Mouse (Mus musculus): Measurements from ENCODE around the gene Mtmr3.
"Not testable (repeated sequence)": the region's sequence is repeated elsewhere in the genome, so short reads cannot be mapped to it uniquely, and the experiment has no call there.

Mtmr3 gene

DNA sequence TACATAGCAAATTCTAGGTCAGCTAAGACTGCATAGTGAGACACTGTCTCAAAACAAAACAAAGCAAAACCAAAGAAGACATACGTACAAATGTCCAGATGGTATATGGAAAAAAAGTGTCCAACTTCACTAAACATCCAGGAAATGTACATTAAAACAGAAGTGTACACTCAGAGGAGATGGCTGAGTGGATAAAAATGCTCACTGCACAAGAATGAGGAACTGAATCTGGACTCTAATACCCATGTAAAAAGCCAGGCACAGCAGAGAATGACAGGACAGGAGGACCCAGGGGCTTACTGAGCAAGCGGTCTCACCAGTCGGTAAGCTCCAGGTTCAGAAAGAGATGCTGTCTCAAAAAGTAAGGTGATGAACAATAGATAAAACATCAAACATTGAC is 5.3 kb upstream of the Mtmr3 start:
- DNase-seq, result no peak

DNA sequence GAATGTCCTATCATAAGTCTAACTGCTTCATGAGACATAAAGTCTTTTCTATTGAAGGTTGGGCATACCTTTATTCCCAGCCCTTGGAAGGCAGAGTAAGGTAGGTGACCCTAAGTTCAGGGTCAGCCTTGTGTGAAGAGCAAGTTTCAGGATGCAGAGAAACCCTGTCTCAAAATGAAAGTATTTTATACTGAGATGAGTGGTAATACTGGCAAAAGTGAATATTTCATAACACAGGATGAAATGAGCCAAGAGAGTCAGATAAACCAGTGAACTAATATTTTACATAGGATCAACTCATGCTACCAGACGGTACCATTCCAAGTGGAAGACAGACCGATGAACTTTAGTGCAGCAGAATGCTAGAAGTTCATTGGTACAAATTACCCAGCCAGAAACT is 3.7 kb upstream of the Mtmr3 start:
- no peak for DNase-seq

DNA sequence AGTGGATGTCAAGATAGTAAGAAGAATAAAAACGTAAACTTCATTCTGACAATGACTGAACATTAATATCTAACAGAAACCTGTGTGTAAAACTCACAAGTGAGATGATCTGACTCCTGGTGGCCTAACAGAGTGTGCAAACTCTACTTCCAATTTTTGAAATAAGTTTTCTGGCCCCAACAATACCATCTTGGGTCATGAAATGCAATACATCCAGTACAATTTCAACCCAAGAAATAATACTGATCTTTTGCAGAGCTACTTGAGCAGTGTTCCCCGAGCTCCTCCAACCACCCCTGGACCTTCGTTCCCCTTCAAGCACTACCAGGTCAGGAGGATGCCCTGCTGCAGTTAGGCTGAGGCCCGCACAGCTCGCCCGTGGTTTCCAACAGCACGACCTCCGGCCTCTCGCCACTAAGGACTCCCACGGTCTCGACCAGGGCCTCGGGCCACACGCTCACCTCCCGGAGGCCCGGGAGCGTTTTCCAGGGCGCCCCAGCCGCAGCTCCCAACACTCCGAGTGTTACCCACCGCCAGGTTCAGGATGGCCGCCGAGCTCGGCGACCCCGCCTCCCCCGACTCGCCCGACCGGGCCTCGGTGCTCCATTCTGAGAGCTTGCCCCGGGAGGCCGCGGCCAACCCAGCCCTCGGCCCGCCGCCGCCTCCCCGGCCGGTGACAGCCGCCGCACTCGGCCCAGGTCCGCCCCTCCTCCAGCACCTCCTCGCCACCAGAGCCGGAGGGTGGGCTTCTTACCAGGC is 635 bp downstream of the Mtmr3 start:
- no peak for DNase-seq

DNA sequence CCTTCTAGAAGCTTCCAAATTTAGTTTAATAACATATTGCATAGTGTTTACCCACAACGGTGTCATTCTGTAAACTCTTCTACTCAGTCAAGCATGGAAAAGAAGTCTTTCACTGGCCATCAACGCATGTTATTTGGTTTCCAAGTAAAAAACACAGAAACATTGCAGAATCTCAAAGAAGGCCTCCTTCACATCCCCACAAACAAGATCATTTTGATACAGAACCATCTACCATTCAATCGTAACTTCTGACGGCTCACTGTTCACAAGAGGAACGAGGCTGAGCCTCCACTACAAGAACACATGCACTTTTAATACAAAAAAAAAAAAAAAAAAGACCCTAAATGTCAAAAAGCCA is 1.2 kb downstream of the Mtmr3 start:
- no peak for DNase-seq

DNA sequence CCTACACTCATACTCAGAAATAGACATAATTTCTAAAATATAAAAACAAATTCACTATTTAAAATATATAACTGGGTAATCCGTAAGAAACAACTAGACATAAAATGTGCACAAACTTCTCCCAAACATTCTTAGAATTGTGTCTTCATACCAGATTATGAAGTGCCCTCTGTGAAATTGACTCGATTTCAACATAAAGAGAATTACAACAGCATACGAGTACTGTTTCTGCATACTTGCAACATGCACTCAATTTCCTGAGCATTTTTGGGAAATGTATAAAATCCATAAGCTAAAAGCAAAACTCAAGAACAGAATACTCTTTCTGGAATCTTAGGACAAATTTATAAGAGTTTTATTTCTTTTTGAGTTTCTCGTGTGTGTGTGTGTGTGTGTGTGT is 2.9 kb downstream of the Mtmr3 start:
- no peak for DNase-seq

DNA sequence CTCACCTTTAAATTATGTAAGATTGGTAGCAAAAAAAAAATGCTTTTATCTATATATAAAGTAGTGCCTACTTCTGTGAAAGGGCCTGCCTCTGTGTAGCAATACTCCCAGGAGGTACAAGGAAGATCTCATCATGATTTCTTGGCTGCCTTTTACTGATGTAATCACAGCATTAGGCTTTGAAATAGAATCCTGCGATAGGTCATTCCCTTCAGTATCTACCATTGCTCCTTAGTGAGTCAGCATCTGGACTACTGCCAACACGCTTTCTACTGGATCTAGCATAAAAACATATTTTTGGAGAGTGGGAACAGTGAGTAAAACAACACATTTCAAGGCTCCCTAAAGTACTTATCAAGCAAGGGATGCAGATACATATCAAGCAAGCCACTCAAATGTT is 16.0 kb downstream of the Mtmr3 start:
- DNase-seq, result no peak

DNA sequence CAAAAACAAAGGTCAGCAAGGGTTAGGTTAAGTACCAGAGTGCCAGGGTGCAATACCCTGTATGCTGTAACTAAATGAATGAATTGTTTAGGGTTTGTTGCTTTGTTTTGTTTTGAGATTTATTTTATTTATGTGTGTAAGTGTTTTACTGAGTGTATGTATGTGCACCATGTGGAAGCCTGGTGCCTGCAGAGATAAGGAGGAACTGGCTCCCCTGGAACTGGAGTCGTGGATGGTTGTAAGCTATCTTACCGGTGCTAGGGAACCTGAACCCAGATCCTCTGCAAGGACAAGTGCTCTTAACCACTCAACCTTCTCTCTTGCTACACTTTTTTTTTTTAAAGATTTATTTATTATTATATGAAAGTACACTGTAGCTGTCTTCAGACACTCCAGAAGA is 17.6 kb downstream of the Mtmr3 start:
- no peak for DNase-seq

DNA sequence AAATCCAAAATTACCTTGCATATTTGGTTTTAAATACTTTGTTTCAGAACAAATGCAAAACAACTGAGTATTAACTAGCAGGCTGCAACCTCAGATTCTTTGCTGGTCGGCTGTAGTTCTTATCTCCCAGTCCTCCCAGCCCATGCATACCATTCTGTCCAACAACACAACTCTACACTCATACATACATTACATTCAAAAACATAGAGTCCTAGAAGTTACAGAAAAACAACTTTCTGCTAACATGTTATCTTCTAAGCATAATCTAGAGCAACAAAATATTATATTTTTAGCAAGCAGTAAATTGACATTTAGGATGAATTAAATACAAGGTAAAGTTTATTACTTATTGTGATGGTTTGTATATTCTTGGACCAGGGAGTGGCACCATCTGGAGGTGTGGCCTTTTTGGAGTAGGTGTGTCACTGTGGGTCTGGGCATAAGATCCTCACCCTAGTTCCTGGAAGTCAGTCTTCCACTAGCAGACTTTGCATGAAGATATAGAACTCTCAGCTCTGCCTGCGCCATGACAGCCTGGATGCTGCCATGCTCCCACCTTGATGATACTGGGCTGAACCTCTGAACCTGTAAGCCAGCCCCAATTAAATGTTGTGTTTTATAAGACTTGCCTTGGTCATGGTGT is 18.5 kb downstream of the Mtmr3 start:
- not testable (repeated sequence) for DNase-seq

DNA sequence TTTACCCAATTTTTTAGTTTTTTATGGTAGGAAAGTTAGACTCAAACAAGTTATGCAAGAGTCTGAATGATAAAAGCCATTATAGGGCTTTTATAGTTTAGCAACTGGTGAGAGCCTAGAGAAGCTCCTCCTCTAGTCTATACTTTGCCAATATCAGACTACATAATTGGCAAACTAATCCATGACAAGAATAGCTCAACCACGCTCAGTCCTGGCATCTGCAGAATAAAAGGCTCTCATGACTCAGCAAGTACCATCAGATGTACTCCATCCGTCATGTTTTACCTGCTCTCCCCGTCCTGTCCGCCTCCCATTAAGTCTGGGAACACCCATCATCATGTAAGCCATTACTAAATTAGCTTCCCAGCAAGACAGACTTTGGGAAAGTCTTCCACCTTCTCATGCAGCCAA is 23.2 kb downstream of the Mtmr3 start:
- DNase-seq, result no peak

DNA sequence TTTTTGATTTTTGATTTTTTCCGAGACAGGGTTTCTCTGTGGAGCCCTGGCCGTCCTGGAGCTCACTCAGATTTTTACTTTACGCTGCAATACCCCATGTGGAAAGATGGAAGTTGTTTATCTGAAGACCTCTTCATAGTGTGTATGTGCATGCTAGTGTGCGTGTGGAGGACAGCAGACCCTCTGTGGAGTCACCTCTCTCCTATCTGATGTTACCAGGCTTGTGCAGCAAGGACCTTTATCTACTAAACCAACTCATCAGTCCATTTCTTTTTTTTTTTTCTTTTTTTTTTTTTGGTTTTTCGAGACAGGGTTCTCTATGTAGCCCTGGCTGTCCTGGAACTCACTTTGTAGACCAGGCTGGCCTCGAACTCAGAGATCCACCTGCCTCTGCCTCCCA is 28.3 kb downstream of the Mtmr3 start:
- no peak for DNase-seq

DNA sequence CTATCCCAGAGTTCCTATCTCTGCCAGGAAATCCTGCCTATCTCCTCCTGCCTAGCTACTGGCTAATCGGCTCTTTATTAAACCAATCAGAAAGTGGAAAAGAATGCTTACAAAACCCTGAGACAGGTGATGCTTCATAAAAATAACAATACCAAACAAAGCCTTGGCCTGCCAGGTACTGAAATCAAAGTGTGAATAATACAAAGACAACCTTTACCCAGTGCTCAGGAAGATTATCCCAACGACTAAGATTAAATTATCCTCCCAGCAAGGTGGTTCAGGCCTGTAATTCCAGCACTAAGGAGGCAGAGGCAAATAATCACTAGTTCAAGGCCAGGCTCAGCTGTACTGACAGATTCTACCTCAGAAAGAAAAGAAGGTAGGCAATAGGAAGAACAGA is 29.1 kb downstream of the Mtmr3 start:
- no peak for DNase-seq

DNA sequence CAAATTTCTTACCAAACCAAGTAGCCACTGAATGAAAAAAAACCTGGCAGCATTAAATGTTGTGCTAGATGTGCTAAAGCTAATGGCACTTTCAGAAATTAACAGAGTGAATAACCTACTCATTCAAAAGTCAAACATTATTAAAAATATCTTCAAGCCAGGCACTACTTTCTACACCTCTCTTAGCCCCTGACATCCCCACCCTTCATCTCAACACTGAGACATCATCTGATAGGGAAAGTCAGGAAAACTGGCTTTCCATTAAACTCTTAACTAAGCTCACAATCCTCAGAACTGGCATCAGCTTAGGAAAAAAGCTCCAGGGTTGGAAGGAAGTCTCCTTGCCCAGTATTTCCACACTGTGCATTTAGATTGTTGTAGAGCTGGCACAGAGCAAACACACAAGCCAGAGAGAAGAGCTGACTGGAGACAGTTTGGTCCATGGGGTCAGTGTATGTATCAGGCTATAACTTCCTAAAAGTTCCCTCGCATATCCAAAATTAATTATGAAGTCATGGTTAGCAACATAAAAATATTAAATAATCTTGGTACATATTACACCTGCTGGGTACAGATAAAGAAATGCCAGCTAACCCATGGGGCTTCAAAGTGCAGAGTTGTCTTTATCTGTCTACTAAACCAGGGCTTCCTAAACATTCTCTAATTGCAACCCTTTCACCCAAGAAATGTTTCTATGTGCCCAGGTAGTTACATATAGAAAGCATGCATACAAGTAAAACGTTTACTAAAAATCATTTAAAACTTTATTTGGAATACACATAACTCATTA is 41.2 kb downstream of the Mtmr3 start:
- DNase-seq, result no peak

DNA sequence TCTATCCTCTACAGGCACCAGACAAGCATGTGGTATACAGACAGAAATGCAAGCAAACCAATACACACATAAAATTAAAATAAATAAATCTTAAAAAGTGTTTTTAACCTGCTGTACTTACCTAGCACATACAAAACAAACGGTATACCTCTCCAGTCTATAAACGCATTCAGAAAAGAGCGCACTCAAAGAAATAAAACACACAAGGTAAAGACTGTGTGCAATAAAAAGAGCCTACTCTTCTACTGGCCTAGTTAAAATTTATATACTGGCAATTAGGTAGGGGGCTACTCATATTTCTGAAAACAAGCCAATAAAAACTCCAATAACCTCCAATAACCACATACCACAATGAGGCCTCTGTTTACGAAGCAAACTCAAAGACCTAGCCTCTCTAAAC is 47.1 kb downstream of the Mtmr3 start:
- no peak for DNase-seq

DNA sequence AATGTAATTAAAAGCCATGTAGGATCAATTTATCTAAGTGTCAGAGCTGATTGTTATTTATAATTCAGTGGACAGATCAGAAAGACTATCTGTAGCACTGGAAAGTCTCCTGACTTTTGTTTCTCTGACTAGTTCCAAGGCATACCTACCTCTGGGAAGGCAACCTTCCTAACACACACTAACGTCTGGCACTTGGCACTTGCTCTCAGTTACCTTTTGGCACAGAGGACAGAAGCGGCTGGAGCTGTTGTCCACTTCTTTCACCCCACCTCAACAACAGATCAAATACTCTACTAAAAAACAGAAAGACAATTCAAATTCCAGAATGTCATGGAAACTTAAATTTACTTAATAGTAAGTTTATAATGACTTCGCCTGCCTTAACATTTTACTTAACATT is 48.7 kb downstream of the Mtmr3 start:
- DNase-seq, result peak; percentile 15

DNA sequence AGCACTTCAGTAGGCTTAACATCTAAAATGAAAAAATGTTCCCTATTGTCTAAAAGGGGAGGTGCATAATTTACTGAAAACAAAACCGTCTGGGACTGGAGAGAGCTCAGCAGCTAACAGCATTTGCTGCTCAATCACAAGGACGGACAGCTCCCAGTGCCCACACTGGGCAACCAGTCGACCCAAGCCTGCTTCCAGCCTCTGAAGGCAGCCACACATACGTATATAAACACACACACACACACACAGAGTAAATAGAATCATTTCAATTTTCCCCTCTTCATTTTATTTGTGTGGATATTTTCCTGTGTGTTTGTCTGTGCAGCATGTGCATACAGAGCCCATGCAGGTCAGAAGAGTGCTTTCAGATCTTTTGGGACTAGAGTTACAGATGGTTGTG is 49.3 kb downstream of the Mtmr3 start:
- no peak for DNase-seq

DNA sequence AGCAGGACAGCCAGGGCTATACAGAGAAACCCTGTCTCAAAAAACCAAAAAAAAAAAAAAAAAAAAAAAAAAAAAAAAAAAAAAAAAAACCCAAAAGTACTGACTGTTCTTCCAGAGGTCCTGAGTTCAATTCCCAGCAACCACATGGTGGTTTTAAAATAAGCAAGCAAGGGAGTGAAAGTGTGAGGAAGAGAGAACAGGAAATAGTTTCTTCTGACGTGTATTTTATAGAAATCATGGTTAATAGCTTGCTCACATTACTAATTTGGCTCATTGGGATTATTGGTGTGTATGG is 50.1 kb downstream of the Mtmr3 start:
- not testable (repeated sequence) for DNase-seq

DNA sequence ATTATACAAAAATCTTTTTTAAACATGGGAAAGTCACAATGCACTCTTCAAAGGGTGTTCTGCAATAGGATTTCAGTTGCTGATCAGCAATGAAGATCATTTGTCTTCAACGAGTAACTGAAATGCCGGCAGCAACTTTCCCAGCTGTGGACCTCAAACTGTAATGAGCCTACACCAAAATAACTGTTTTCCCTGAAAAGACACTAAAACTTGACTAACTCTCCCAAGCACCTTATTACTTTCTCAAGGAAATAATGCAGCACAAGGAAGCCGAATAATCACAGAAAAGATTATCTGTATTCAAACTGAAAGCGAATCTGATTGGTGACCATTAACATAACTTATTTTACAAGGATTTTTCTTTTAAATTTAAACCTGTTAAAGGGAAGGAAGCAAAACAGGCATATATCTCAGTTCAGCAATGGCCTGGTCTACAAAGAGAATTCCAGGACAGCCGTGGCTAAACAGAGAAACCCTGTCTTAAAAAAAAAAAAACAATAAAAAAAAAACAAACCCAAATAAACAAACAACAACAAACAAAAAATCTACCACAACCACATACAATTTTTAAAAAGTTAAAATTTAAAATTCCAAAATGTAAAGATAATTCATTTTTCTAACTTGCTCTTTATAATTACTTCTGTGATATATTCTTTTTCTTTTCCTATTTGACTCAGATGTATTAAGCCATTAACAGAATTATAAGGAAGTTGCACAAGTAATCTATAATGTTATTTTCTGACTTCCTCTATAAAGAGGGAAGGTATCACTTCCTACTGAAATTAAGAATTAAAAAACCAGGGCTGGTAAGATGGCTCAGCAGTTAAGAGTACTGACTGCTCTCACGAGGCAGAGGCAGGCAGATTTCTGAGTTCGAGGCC is 50.7 kb downstream of the Mtmr3 start:
- DNase-seq, result no peak

DNA sequence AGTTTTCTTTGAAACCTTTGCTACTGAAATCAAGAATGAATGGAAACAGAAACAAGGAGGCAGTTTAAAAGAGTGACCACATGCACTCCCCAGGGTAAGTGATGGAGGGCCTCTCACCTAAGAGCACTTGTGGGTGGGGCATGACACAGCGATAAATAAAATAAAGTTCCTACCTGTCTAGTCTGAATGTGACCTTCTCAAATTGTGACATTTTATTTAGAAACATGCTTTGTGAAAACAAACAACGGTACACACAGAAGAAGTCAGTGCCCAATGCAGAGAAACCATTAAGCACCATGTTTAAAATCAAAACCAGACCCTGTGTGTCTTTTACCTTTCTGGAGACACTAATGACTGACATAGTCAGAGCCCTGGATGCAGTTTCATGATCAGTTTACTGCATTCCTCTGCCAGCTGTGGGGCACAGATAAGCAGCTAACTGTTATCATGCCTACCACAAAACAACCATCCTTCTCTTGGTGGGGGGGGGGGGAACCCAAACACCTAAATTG is 51.6 kb downstream of the Mtmr3 start:
- DNase-seq, result no peak

DNA sequence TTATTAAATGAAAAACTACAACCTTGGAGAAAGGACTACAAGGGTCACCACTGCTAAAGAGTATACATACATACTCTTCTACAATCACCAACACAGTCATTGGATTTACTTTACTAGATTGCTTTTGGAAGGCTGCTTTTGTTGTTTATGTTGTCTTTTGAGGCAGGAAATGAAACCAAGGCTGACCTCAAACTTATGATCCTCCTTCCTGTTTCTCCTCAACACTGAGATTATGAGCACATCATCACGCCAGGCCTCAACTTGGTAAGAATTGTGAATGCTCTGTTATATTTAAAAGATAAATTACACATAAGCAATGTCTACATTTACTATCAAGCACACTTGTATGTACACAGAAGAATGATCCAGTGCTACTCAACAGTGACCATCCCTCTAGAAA is 58.0 kb downstream of the Mtmr3 start:
- no peak for DNase-seq

DNA sequence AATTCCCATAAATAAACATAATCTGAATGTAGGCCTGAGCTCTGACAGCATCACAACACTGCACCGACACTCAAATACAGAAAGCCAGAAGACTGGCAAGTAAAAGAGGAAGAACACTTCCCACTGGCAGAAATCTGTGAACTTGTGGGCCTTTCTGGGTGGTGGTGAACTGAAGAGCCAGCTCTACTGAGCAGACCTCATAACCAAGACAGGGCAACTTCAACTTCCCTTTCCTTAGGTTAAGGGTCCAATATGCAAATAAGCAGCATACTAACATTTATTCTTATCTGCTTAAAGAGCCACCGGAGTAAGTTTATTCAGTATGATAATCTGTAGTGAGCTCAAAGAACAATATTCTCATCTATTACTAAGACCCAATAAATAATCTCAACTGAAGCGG is 67.5 kb downstream of the Mtmr3 start:
- DNase-seq, result no peak

DNA sequence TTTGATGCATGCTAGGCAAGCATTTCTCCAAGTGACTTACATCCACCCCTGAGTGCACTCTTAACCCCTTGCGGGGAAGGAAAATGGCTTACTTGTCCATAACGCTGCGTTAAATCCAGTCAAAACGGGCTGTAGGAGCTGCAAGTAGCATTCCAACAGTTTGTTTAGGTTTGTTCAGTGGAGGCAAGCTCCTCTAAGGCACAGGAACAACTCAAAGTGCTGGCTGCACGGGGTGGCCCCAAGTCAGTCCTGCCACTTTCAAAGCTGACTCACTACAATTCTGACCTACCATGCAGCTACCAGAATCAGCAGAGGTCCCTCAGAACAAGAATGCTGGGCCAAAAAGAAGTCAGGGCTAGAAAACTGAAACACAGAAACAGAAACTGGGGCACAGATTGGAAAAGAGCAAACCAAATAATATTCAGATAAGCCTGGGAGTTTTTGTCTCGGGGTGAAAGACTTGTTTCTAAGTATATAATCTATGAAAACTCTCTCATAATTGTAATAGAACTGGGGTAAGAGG is 72.5 kb downstream of the Mtmr3 start:
- no peak for DNase-seq

DNA sequence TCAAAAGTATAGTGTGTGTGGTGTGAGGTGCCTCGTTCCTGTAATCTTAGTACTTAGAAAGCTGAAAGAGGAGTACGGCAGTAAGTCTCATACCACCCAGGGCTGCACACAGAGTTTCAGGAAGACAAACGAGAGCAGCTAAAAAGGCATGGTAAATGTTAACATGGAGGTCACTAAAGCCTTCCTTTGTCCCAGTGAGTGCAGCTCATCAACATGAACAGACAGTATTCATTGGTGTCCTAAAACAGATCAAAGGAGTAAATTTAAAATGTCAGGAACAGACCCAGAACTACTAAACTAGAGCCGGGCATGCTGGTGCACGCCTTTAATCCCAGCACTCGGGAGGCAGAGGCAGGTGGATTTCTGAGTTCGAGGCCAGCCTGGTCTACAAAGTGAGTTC is 75.7 kb downstream of the Mtmr3 start:
- no peak for DNase-seq

DNA sequence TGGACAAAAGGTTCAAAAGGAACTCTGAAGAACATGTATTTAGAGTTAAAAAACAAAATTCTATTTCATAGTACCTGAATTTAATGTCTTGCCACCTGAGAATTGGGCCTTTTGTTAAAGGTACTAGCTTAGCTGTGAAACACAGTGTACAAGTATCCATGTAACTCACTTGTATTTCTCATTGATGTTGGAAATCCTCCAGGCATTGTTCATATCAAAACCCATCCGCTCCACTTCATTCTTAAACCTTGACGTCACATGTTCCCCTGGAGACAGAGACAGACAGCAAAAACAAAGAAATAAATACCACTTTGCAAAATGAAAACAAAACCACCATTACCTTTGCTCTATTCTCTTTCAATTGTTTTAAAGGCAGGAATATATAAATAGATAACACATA is 87.2 kb downstream of the Mtmr3 start:
- DNase-seq, result no peak

Measured in cerebellum, adult 11-12 months (tissue).